In the genomic region with DNA sequence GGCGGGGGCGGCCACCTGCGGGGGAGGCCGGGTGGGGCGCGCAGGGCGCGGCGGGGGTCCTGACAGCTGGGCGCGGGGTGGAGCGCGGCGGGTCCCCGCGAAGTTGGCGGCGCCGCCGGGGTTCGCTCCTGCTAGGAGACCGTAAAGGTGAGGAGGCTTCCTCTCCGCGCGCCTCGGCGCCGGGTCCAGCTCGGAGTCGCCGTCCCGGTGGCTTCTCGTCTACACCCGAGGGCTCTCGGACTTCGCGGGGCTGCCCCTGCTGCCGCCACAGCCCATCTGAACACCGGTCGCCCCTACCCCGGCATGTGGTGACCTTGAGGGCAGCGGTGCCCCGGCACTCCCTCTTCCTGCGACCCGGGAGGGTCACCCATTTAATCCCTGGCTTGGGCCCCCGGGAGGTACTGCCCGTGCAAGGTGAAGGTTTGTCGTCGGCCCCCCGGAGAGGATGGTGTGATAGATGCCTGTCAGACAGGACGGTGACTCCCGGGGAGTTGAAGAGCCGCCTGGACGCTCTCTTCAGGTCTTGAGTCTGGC, we compare ENCODE assay signal across 8 mouse cellular contexts. TPM values are rescaled to one million over a fixed set of nuclear protein-coding genes. Genes with fewer than 3 reads are reported as not detected.
DNase-seq lines count a peak whose midpoint lies in the region; ATAC-seq and TF ChIP-seq lines count a peak whose summit lies in the region.

No protein-coding gene starts in this region.

- no peak for TF ChIP-seq CTCF in lung, postnatal 0 days (IDR thresholded peaks at IDR 0.05)

- peak overlapping the region; percentile 100 for H3K27ac ChIP-seq in lung, postnatal 0 days (ENCODE audit: low read length)

- no peaks in the 10 kb centered on the region for H3K36me3 ChIP-seq in lung, postnatal 0 days (ENCODE audit: insufficient read depth, low read length)

- no peaks in the 10 kb centered on the region; the same call in 1 of the 2 replicates for H3K4me1 ChIP-seq in lung, postnatal 0 days (ENCODE audit: insufficient read depth, low read depth, low read length)

- H3K9ac ChIP-seq in lung, postnatal 0 days (replicated peaks; ENCODE audit: low read depth), result peak overlapping the region; percentile 97

- H3K9me3 ChIP-seq in lung, postnatal 0 days (ENCODE audit: low read length), result no peaks in the 10 kb centered on the region

- H3K4me3 ChIP-seq in lung, postnatal 0 days (ENCODE audit: low read depth, low read length), result peak overlapping the region; percentile 98

- WGBS in lung, postnatal 0 days, result 0% methylated on average over 49 of the region's 54 CpGs

- no peak for TF ChIP-seq EP300 in lung, postnatal 0 days (IDR thresholded peaks at IDR 0.05)

- peak overlapping the region; percentile 79 for H3K4me2 ChIP-seq in lung, postnatal 0 days (replicated peaks; ENCODE audit: low read depth, low read length)

- ATAC-seq in lung, postnatal 0 days, result no peak
- ATAC-seq in inflammation-experienced regulatory T-cells, adult 6 months, result no peak

- H3K27me3 ChIP-seq in lung, postnatal 0 days (replicated peaks; ENCODE audit: insufficient read depth, low read length), result no peaks in the 10 kb centered on the region

- DNase-seq in right cerebral cortex, adult 18-20 months, result peak; percentile 37
- no peak for DNase-seq in right cerebral cortex, adult 2 months (ENCODE audit: low spot score in 2 of 2)
- peak; percentile 72 to 74 for DNase-seq in cerebellum, postnatal 10 days
- peak; percentile 43 to 61 for DNase-seq in heart, adult 18-20 months
- DNase-seq in kidney, adult 8-10 months, result peak; percentile 32 to 35
- peak; percentile 51 for DNase-seq in lung, postnatal 0 days (ENCODE audit: low spot score)
- peak; percentile 35 for DNase-seq in right cerebral cortex, postnatal 25 days

RNA-seq across cellular contexts. Expression of gene Atp2b1, which starts 1.3 kb away (rescaled TPM):
- total RNA-seq in heart, adult 18-20 months (2021), result 10 to 100 TPM; 61.2 to 61.4 TPM
- 277 and 282 TPM in 2 replicates for polyA plus RNA-seq in lung, postnatal 0 days (2015; fragmentation: Nextera tagmentation; extraction: Ambion mirVana)
- polyA plus RNA-seq in inflammation-experienced regulatory T-cells, adult 6 months (2017; shearing (Covaris generic)), result 100 to 1,000 TPM; 144 to 179 (median 149) TPM

Comparison
In these comparisons a context has a peak if more than half of its experiments do, and no peak if none do; other contexts are left out.
1. DNase-seq: peak in right cerebral cortex, adult 18-20 months (single experiment), cerebellum, postnatal 10 days (2 of 2), heart, adult 18-20 months (2 of 2), kidney, adult 8-10 months (2 of 2), lung, postnatal 0 days (single experiment) and right cerebral cortex, postnatal 25 days (single experiment); none in right cerebral cortex, adult 2 months (0 of 2).